Mouse (Mus musculus): ENCODE data around the gene Mgat1.

DNA sequence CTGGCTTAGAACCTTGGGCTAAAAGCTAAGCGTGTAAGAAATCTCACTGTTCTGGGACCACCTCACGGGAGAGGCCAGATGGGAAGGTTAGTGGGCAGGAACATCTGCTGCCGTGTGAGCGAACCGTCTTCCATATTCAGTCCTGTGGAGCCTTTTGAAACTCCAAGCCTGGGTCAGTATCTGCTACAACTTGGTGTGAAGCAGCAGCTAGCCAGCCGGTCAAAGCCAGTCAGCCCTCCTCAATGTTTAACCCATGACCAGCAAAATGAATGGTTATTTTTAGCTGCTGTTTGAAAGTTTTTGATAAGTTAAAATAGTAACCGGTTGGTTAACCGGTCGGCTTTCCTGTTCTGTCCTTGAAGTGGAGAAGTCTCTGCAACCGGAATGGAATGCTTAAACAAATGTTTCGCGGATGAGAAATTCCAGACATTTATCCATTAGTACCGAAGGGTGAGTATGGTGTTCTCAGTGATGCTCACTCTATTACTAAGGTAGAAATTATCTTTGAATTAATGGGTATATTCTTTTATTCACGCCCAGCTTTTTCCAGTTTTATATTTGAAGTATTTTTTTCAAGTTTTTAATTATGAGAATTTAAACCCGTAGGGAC is 24.1 kb downstream of the Mgat1 start:
- no peak for TF ChIP-seq GATA1 (IDR thresholded peaks at IDR 0.05; ENCODE audit: low read length)
- TF ChIP-seq TAL1 (IDR thresholded peaks at IDR 0.05; ENCODE audit: low read length): no peak
